Mouse (Mus musculus) midbrain, embryonic 15.5 days (tissue): ENCODE measurements around the gene Twsg1. TPM values are rescaled to one million over a fixed set of nuclear protein-coding genes. Genes with fewer than 3 reads are reported as not detected.

Experiments
- ATAC-seq: fragments of 200-750 bp; cut with Nextera tagmentation; replicated peaks from 2 replicates; pipeline ENCODE4 v1.8.0; 2017; ENCODE audit warnings: moderate TSS enrichment
- H3K27ac ChIP-seq: fragments of 300-500 bp; sonication (generic); 2 replicates; pipeline ENCODE4 v1.5.1; 2015; ENCODE audit warnings: mild to moderate bottlenecking, inconsistent platforms
- H3K27me3 ChIP-seq: fragments of 300-500 bp; sonication (generic); replicated peaks from 2 replicates; pipeline ENCODE4 v1.6.1; 2015; ENCODE audit warnings: inconsistent platforms
- H3K36me3 ChIP-seq: fragments of 300-500 bp; sonication (generic); replicated peaks from 2 replicates; pipeline ENCODE4 v1.6.1; 2015; ENCODE audit warnings: inconsistent platforms
- H3K4me1 ChIP-seq: fragments of 300-500 bp; sonication (generic); 2 replicates; pipeline ENCODE4 v1.6.1; 2015; ENCODE audit warnings: inconsistent platforms
- H3K4me2 ChIP-seq: fragments of 300-500 bp; sonication (generic); 2 replicates; pipeline ENCODE4 v1.6.1; 2015; ENCODE audit warnings: inconsistent platforms, mild to moderate bottlenecking, moderate library complexity
- H3K4me3 ChIP-seq: fragments of 300-500 bp; sonication (generic); 2 replicates; pipeline ENCODE4 v1.5.1; 2015; ENCODE audit warnings: mild to moderate bottlenecking, inconsistent platforms
- H3K9ac ChIP-seq: fragments of 300-500 bp; sonication (generic); 2 replicates; pipeline ENCODE4 v1.6.1; 2015; ENCODE audit warnings: mild to moderate bottlenecking, inconsistent platforms
- H3K9me3 ChIP-seq: fragments of 300-500 bp; sonication (generic); 2 replicates; pipeline ENCODE4 v1.6.1; 2016; ENCODE audit warnings: inconsistent platforms
- WGBS: fragments of 180-500 bp; shearing (Covaris S2); methylation state at CpG from one replicate; pipeline ENCODE4 v1.1.7; 2015; ENCODE audit warnings: mixed read lengths; 5-methylcytosine and 5-hydroxymethylcytosine counted together
- polyA plus RNA-seq: library from polyadenylated mRNA; unstranded; fragments of >200 nt; fragmentation: Nextera tagmentation; extraction: Ambion mirVana; gene quantifications from 2 replicates; pipeline ENCODE4 v1.2.1, GENCODE M21; 2015

Gene Twsg1
- polyA plus RNA-seq, 1 experiment from 2014 or later, result 56.8 TPM

DNA sequence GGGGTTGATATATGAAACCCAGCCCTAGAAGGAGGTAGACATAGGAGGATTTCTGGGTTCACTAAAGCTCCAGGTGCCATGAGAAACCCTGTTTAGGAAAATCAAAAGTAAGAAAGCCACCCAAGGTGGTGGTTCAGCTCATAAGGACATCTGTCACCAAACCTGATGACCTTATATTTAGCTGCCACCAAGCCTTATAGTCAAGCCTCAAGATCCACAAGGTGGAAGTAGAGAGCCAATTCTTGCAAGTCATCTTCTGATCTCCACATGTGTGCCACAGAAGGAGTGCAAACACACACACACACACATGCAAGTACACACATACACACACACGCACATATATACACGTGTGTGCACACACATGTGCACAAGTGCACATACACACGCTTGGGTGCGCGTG is 1.1 kb upstream of the Twsg1 start:
- H3K9ac ChIP-seq, result no peak overlapping the region
- H3K9me3 ChIP-seq, result no peaks in the 10 kb centered on the region
- H3K4me1 ChIP-seq, result peaks cover 20% of the 10 kb centered on the region
- no peak for ATAC-seq
- H3K27me3 ChIP-seq, result no peaks in the 10 kb centered on the region
- 89% methylated on average over 5 of the region's 5 CpGs for WGBS
- no peak overlapping the region for H3K27ac ChIP-seq
- no peak overlapping the region for H3K4me2 ChIP-seq
- H3K36me3 ChIP-seq, result peaks cover 9% of the 10 kb centered on the region
- no peak overlapping the region for H3K4me3 ChIP-seq

DNA sequence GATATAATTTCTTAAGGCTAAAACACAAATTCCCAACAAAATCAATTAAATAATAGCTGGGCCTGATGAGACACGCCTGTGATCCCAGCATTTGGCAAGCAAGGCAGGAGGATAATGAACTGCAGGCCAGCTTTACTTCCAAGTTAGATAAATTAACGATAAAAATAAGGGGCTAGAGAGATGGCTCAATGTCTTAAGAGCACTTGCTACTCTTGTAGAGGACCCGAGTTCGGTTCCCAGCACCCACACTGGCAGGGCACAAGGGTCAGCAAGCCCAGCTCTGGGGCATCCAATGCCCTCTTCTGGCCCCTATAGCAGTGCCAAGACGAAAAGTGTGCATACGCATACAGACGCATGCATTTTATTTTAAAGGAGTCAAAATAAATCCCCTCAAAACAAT is 843 bp downstream of the Twsg1 start:
- H3K27ac ChIP-seq, result peak overlapping the region; percentile 83
- WGBS, result 37% methylated on average over 7 of the region's 7 CpGs
- peak overlapping the region; percentile 93 for H3K9ac ChIP-seq
- H3K36me3 ChIP-seq, result peaks cover 16% of the 10 kb centered on the region
- H3K27me3 ChIP-seq, result no peaks in the 10 kb centered on the region
- ATAC-seq, result peak; percentile 27
- H3K9me3 ChIP-seq, result no peaks in the 10 kb centered on the region
- peak overlapping the region; percentile 64 for H3K4me3 ChIP-seq
- H3K4me2 ChIP-seq, result peak overlapping the region; percentile 70
- peaks cover 20% of the 10 kb centered on the region for H3K4me1 ChIP-seq

DNA sequence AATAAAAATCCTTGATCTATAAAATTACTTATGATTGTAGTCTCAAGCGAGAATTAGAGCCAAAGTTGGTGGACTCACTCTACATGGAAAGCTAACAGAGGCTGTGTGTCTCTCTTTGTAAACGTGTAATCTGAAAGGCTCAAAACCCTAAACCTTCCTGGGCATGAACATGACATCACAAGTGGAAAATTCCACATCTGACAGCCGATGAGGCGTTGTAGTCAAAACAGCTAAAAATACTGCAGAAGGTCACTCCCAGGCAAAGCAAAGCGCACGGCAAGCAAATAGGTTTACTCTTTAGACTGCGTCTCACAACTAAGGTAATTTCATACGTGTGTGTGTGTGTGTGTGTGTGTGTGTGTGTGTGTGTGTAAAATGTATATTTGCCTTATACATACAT is 3.7 kb downstream of the Twsg1 start:
- Histone ChIP-seq H3K9ac (no peak overlapping the region), H3K27ac (no peak overlapping the region), H3K4me1 (peaks cover 20% of the 10 kb centered on the region), H3K27me3 (no peaks in the 10 kb centered on the region), H3K36me3 (peaks cover 16% of the 10 kb centered on the region), H3K4me2 (no peak overlapping the region), H3K9me3 (no peaks in the 10 kb centered on the region), H3K4me3 (no peak overlapping the region)
- WGBS, result 92% methylated on average over 8 of the region's 8 CpGs
- ATAC-seq, result no peak

DNA sequence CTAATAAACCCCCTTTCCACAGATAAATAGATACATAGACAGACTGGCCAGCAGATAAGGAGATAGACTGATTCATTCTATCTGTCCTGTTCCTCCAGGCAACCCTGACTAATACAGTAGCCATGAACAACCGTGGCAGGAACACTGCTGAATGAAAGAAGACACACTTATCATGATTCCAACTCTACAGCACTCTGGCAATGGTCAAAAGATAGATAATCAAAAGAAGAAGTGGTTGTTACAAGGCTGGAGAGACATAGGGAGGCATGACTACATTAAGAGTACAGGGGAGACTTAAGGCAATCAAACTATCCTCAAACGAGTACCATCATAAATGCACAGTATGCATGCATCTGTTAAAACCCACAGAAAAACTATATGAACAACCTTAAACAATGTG is 5.6 kb downstream of the Twsg1 start:
- Histone ChIP-seq H3K27me3 (no peaks in the 10 kb centered on the region), H3K9ac (no peak overlapping the region), H3K4me3 (no peak overlapping the region), H3K9me3 (no peaks in the 10 kb centered on the region), H3K27ac (no peak overlapping the region), H3K4me1 (peaks cover 24% of the 10 kb centered on the region), H3K4me2 (no peak overlapping the region), H3K36me3 (peaks cover 16% of the 10 kb centered on the region)
- ATAC-seq, result no peak
- 93% methylated on average over 2 of the region's 2 CpGs for WGBS

DNA sequence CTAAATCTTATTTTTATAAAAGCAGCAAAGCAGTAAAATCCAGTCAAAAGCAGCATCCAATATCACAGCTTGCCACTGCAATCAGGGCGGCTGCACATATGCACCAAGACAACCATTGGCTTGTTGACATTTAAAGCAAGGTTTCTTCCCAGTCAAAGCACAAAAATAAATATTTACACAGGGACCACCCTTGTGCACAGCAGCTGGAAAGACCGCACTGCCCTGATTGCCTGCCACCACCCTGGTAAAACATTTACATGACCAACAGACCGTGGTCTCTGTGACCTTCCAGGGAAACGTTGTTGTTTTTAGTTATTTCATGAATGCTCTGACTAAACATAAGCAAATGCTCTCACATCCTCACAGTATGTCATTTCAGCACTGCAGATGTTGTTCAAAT is 8.6 kb downstream of the Twsg1 start:
- H3K27me3 ChIP-seq, result no peaks in the 10 kb centered on the region
- no peak overlapping the region for H3K4me3 ChIP-seq
- no peak overlapping the region for H3K27ac ChIP-seq
- H3K4me1 ChIP-seq, result 0 out of 2 replicates have a peak, but pooled peaks cover 8% of the 10 kb centered on the region
- no peak for ATAC-seq
- H3K9me3 ChIP-seq, result no peaks in the 10 kb centered on the region
- 78% methylated on average over 4 of the region's 4 CpGs for WGBS
- peaks cover 10% of the 10 kb centered on the region for H3K36me3 ChIP-seq
- no peak overlapping the region for H3K9ac ChIP-seq
- no peak overlapping the region for H3K4me2 ChIP-seq

DNA sequence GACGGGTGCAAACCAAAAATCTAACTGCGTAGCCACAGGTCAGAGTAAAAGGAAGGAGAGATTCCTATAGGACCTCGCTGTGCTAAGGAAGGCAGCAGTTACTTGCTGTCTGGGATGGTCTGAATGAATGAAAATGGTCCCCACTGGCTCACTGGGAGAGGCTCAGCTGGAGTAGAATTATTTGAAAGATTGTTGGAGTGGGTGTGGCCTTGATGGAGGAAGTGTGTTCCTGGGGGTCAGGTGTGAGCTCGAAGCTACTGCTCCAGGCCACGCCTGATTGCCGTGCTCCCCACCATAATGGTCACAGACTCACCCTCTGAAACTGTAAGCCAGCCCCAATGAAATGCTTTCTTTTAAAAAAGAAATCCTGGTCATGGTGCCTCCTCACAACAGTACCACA is 9.8 kb downstream of the Twsg1 start:
- H3K27me3 ChIP-seq, result no peaks in the 10 kb centered on the region
- no peaks in the 10 kb centered on the region for H3K9me3 ChIP-seq
- H3K27ac ChIP-seq, result no peak overlapping the region
- ATAC-seq, result no peak
- 89% methylated on average over 6 of the region's 6 CpGs for WGBS
- peaks cover 3% of the 10 kb centered on the region; the same call in 1 of the 2 replicates for H3K36me3 ChIP-seq
- H3K9ac ChIP-seq, result no peak overlapping the region
- H3K4me2 ChIP-seq, result no peak overlapping the region
- 0 out of 2 replicates have a peak, but pooled peaks cover 8% of the 10 kb centered on the region for H3K4me1 ChIP-seq
- no peak overlapping the region for H3K4me3 ChIP-seq

DNA sequence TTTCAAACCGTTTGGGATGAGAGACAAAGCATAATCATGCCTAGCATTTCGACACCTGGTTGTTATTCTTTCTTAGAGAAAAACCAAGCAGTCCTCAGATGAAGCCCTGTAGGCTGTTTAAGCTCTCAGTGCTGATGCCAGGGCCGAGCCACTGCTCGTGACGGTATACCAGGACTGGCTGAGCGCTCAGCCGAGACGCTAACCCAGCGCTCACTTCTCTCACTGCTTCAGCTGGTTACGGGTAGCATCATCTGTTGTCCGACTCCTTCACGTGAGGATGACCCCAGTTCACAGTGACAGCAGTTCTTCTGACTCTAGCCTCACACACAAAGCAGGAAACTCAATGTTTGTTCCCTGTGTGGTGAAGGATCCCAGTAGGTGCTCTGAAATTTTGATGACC is 10.8 kb downstream of the Twsg1 start:
- ATAC-seq, result no peak
- Histone ChIP-seq H3K4me2 (no peak overlapping the region), H3K27ac (no peak overlapping the region), H3K4me3 (no peak overlapping the region), H3K4me1 (0 out of 2 replicates have a peak, but pooled peaks cover 8% of the 10 kb centered on the region), H3K9ac (no peak overlapping the region), H3K9me3 (no peaks in the 10 kb centered on the region), H3K27me3 (no peaks in the 10 kb centered on the region), H3K36me3 (no peaks in the 10 kb centered on the region; the same call in 1 of the 2 replicates)
- WGBS, result 68% methylated on average over 12 of the region's 12 CpGs

DNA sequence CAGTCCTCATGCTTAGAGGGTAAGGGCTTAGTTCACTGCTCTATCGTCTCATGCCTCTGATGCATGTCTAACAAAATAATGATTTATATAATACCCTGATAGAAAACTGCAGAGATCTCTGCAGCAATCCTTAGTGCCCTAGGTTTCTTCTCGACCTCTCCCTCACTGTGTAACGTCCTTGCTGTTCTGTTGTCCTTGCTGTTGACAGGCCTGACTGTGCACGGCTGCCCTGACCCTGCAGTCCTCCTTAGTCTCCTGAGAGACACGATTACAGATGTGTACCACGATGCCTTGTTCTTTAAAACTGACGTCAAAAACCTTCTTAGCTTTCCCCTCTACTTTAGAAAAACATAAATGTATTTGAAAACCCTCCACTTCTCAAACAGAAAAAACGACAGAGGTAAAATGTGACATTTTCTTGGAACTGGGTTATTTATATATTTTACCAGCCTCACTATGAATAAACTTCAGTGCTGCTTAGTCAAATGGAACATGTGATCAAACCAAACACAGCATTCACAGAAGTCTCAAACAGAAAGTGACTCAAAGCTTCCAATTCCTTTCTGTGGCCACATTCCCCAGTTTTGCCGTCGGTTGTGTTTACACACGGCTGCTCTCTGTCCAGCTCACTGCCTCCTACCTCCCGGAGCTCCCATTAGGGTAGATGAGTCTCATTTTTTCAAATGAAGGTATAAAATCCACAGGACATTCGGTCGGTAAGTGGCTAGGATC is 11.4 kb downstream of the Twsg1 start:
- Histone ChIP-seq H3K4me2 (no peak overlapping the region), H3K27ac (no peak overlapping the region), H3K9ac (no peak overlapping the region), H3K4me3 (no peak overlapping the region), H3K36me3 (no peaks in the 10 kb centered on the region; the same call in 1 of the 2 replicates), H3K27me3 (no peaks in the 10 kb centered on the region), H3K4me1 (0 out of 2 replicates have a peak, but pooled peaks cover 8% of the 10 kb centered on the region), H3K9me3 (no peaks in the 10 kb centered on the region)
- ATAC-seq, result no peak
- 72% methylated on average over 14 of the region's 14 CpGs for WGBS

DNA sequence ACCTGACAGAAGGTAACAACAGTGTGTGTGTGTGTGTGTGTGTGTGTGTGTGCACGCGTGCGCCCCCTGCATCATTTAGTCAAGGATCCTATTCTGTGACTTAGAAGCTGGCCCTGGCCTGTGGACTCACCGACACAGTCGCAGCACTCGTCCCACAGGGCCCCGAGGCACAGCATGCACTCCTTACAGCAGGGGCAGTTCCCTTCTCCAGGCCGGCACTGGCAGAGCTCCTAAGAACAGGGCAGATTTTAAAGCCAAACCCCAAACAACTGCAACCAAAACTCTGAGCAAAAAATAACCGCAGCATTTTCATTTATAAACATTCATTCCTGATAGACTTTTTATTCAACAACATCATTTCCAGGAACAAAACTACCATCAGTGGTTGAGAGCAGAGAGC is 13.4 kb downstream of the Twsg1 start:
- H3K4me2 ChIP-seq, result no peak overlapping the region
- H3K9ac ChIP-seq, result no peak overlapping the region
- 90% methylated on average over 9 of the region's 9 CpGs for WGBS
- H3K27ac ChIP-seq, result no peak overlapping the region
- H3K36me3 ChIP-seq, result peaks cover 7% of the 10 kb centered on the region
- no peak for ATAC-seq
- H3K9me3 ChIP-seq, result no peaks in the 10 kb centered on the region
- no peaks in the 10 kb centered on the region for H3K27me3 ChIP-seq
- H3K4me1 ChIP-seq, result 0 out of 2 replicates have a peak, but pooled peaks cover 8% of the 10 kb centered on the region
- no peak overlapping the region for H3K4me3 ChIP-seq

DNA sequence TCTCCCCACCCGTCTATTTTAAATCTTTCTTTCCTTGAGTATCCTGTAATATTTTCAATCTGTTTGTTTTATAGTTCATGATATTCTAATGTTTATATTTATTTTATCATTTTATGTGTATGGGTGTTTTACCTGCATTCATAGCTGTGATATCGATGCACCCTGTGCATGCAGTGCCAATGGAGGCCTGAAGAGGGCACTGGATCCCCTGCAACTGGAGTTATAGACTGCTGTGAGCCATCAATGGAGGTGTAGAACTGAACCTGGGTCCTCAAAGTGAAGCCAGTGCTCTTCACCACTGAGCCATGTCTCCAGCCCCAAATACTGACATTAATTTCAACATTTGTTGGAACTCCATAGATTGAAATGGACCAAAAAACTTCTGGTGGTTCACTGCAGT is 17.3 kb downstream of the Twsg1 start:
- 97% methylated on average over 2 of the region's 2 CpGs for WGBS
- H3K9me3 ChIP-seq, result no peaks in the 10 kb centered on the region
- H3K27ac ChIP-seq, result no peak overlapping the region
- peaks cover 8% of the 10 kb centered on the region; the same call in 1 of the 2 replicates for H3K4me1 ChIP-seq
- no peak overlapping the region for H3K4me3 ChIP-seq
- H3K36me3 ChIP-seq, result peaks cover 10% of the 10 kb centered on the region
- no peak overlapping the region for H3K4me2 ChIP-seq
- no peak for ATAC-seq
- H3K27me3 ChIP-seq, result no peaks in the 10 kb centered on the region
- H3K9ac ChIP-seq, result no peak overlapping the region

DNA sequence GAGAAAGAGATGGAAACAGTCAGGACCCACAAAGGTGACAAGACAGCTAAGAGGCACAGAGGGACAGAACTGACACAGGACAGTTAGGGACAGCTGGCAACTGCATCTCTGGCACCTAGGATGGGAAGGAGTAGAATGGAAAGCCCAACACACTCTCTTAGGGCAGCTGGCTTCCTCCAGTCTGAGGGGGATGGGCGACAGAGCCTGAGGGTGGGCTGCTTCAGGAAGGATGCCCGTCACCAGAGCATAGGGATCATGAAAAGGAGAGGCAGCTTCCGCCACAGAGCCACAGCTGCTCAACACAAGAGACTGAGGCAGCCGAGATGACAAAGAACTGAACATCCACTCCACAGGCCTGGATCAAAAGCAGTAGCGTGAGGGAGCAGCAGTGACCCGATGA is 19.5 kb downstream of the Twsg1 start:
- no peaks in the 10 kb centered on the region for H3K9me3 ChIP-seq
- WGBS, result 34% methylated on average over 6 of the region's 6 CpGs
- no peak overlapping the region for H3K9ac ChIP-seq
- H3K4me1 ChIP-seq, result peaks cover 8% of the 10 kb centered on the region; the same call in 1 of the 2 replicates
- peaks cover 16% of the 10 kb centered on the region for H3K36me3 ChIP-seq
- no peak overlapping the region for H3K4me2 ChIP-seq
- H3K27me3 ChIP-seq, result no peaks in the 10 kb centered on the region
- no peak overlapping the region for H3K4me3 ChIP-seq
- no peak overlapping the region for H3K27ac ChIP-seq
- ATAC-seq, result peak; percentile 37; the same call in 1 of the 2 replicates

DNA sequence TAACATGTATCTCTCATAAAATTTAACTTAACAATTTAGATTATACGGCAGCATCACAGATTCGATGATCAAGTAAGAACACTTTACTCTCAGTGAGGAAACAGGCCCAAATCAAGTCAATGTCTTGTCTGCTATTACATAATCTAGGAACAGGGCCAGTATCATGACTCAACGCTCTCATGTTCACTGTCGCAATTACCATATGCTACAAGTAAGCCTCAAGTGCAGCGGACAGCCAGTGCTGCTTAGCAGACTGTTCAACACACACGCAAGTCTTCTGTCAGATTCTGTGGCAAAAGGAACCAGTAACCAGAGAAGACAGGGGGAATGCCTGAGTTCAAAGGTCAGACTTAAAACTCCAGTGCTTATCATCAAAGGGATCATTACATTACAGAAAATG is 20.1 kb downstream of the Twsg1 start:
- 80% methylated on average over 6 of the region's 6 CpGs for WGBS

More for the DNA sequence above, 20.1 kb downstream of the Twsg1 start:
- Histone ChIP-seq H3K36me3 (peaks cover 22% of the 10 kb centered on the region), H3K9me3 (no peaks in the 10 kb centered on the region), H3K4me2 (no peak overlapping the region), H3K4me3 (no peak overlapping the region), H3K27ac (no peak overlapping the region), H3K4me1 (peaks cover 8% of the 10 kb centered on the region; the same call in 1 of the 2 replicates), H3K27me3 (no peaks in the 10 kb centered on the region), H3K9ac (no peak overlapping the region)
- no peak for ATAC-seq
